Mouse (Mus musculus) brain, embryonic 14.5 days (tissue): ENCODE measurements at regions not wholly inside any gene's neighbourhood (a gene's known extent, or its start where the extent isn't known, plus 50 kb on each side); places are given as distances from the start of the nearest gene placed in this dataset.

Experiments used
- DNase-seq: peaks from one replicate; pipeline ENCODE4 v3.0.0-alpha.2; 2011; ENCODE audit warnings: low read depth
- CTCF ChIP-seq: fragments of 200-500 bp; IDR thresholded peaks from 2 replicates; pipeline ENCODE4 v1.5.1; 2012; ENCODE audit warnings: inconsistent platforms, mild to moderate bottlenecking, moderate library complexity, borderline replicate concordance; ENCODE audit not compliant: insufficient read depth, insufficient read length; ENCODE audit errors: extremely low read depth
- POLR2A ChIP-seq: fragments of 200-500 bp; IDR thresholded peaks from 2 replicates; pipeline ENCODE4 v1.6.1; 2012; ENCODE audit warnings: mild to moderate bottlenecking, inconsistent platforms, borderline replicate concordance; ENCODE audit not compliant: poor library complexity, insufficient read depth, insufficient read length, severe bottlenecking; ENCODE audit errors: extremely low read depth

- TF ChIP-seq POLR2A (no peak), CTCF (no peak)
- DNase-seq = no peak
Measured at GRCm38 (mm10) chr1:35447345-35447744, 597.6 kb downstream of the Plekhb2 start.

- TF ChIP-seq POLR2A = no peak
- no peak for TF ChIP-seq CTCF
- DNase-seq = no peak
Measured at GRCm38 (mm10) chr1:35452441-35453107, 602.8 kb downstream of the Plekhb2 start.

GRCm38 (mm10) chr1:35457591-35457990 is 607.8 kb downstream of the Plekhb2 start:
- TF ChIP-seq CTCF (no peak), POLR2A (no peak)
- no peak for DNase-seq

GRCm38 (mm10) chr1:35465081-35465480 is 603.1 kb upstream of the Hs6st1 start:
- peak; percentile 61 for DNase-seq
- TF ChIP-seq POLR2A (no peak), CTCF (peak; percentile 36; the same call in 1 of the 2 replicates)

GRCm38 (mm10) chr1:35469185-35469753 is 598.9 kb upstream of the Hs6st1 start:
- peak; percentile 72 for DNase-seq
- no peak for TF ChIP-seq CTCF
- TF ChIP-seq POLR2A = no peak

- TF ChIP-seq POLR2A (no peak), CTCF (peak; percentile 40; the same call in 1 of the 2 replicates)
- DNase-seq = no peak
Measured at GRCm38 (mm10) chr1:35478262-35478661, 589.9 kb upstream of the Hs6st1 start.

GRCm38 (mm10) chr1:35495963-35496362 is 572.2 kb upstream of the Hs6st1 start:
- TF ChIP-seq CTCF = no peak
- no peak for TF ChIP-seq POLR2A
- peak; percentile 26 for DNase-seq

- no peak for TF ChIP-seq POLR2A
- no peak for DNase-seq
Measured at GRCm38 (mm10) chr1:35522951-35523350, 545.2 kb upstream of the Hs6st1 start.

- no peak for DNase-seq
- no peak for TF ChIP-seq CTCF
- no peak for TF ChIP-seq POLR2A
Measured at GRCm38 (mm10) chr1:35523790-35524362, 544.3 kb upstream of the Hs6st1 start.

- TF ChIP-seq POLR2A = no peak
- TF ChIP-seq CTCF = no peak
- no peak for DNase-seq
Measured at GRCm38 (mm10) chr1:35524788-35525187, 543.4 kb upstream of the Hs6st1 start.

GRCm38 (mm10) chr1:35527750-35528476 is 540.3 kb upstream of the Hs6st1 start:
- no peak for DNase-seq
- no peak for TF ChIP-seq POLR2A
- TF ChIP-seq CTCF = no peak
